Mouse (Mus musculus) limb, embryonic 11.5 days (tissue): ENCODE data around the gene Lrrc7. TPM values are rescaled to one million over a fixed set of nuclear protein-coding genes. Genes with fewer than 3 reads are reported as not detected.

ENCODE experiments used
- ATAC-seq: fragments of 200-750 bp; cut with Nextera tagmentation; 2 replicates; pipeline ENCODE4 v1.8.0; 2017; ENCODE audit warnings: low read depth; ENCODE audit not compliant: insufficient number of reproducible peaks, low FRiP score, low TSS enrichment
- DNase-seq: peaks from one replicate; pipeline ENCODE4 v3.0.0-alpha.2; 2015; ENCODE audit warnings: low spot score
- H3K27ac ChIP-seq: fragments of 300-500 bp; sonication (generic); replicated peaks from 2 replicates; pipeline ENCODE4 v1.5.1; 2014; ENCODE audit warnings: low read depth, mild to moderate bottlenecking, low read length
- H3K27me3 ChIP-seq: fragments of 300-500 bp; sonication (generic); 2 replicates; pipeline ENCODE4 v1.6.1; 2014; ENCODE audit warnings: mild to moderate bottlenecking, low read length, mixed read lengths; ENCODE audit not compliant: control insufficient read depth, insufficient read depth
- H3K36me3 ChIP-seq: fragments of 300-500 bp; sonication (generic); 2 replicates; pipeline ENCODE4 v1.6.1; 2014; ENCODE audit warnings: mild to moderate bottlenecking, low read length, moderate library complexity, mixed read lengths; ENCODE audit not compliant: control insufficient read depth, insufficient read depth
- H3K4me1 ChIP-seq: fragments of 300-500 bp; sonication (generic); 2 replicates; pipeline ENCODE4 v1.6.1; 2014; ENCODE audit warnings: low read length, mixed read lengths; ENCODE audit not compliant: control insufficient read depth, insufficient read depth
- H3K4me2 ChIP-seq: fragments of 300-500 bp; sonication (generic); 2 replicates; pipeline ENCODE4 v1.6.1; 2014; ENCODE audit warnings: low read depth, mild to moderate bottlenecking, moderate library complexity; ENCODE audit not compliant: severe bottlenecking
- H3K4me3 ChIP-seq: fragments of 300-500 bp; sonication (generic); 2 replicates; pipeline ENCODE4 v1.5.1; 2014; ENCODE audit warnings: low read depth, low read length
- H3K9ac ChIP-seq: fragments of 300-500 bp; sonication (generic); 2 replicates; pipeline ENCODE4 v1.6.1; 2014; ENCODE audit warnings: mild to moderate bottlenecking, low read length
- H3K9me3 ChIP-seq: fragments of 300-500 bp; sonication (generic); 2 replicates; pipeline ENCODE4 v1.6.1; 2016; ENCODE audit warnings: low read length; ENCODE audit not compliant: control insufficient read depth
- WGBS: fragments of 180-500 bp; shearing (Covaris S2); extraction: QIAGEN DNeasy Blood & Tissue Kit; methylation state at CpG from one replicate; pipeline ENCODE4 v1.1.7; 2014; 5-methylcytosine and 5-hydroxymethylcytosine counted together
- polyA plus RNA-seq: library from polyadenylated mRNA; unstranded; fragments of >200 nt; fragmentation: Nextera tagmentation; extraction: Ambion mirVana; gene quantifications from 2 replicates; pipeline ENCODE4 v1.2.1, GENCODE M21; 2014

The Lrrc7 gene
- polyA plus RNA-seq, 1 experiment from 2014 or later: 0.27 TPM

- Histone ChIP-seq H3K27ac (no peak overlapping the region), H3K27me3 (peaks cover 3% of the 10 kb centered on the region), H3K4me3 (no peak overlapping the region), H3K9me3 (no peaks in the 10 kb centered on the region), H3K4me2 (no peak overlapping the region), H3K36me3 (no peaks in the 10 kb centered on the region), H3K9ac (no peak overlapping the region), H3K4me1 (no peaks in the 10 kb centered on the region)
- no peak for DNase-seq
- ATAC-seq: no peak
Measured at GRCm38 (mm10) chr3:158554280-158554679, 7.7 kb downstream of the Lrrc7 start.

- no peak overlapping the region for H3K27ac ChIP-seq
- H3K4me1 ChIP-seq: no peaks in the 10 kb centered on the region
- WGBS: 82% methylated on average over 5 of the region's 5 CpGs
- H3K4me3 ChIP-seq: no peak overlapping the region
- no peaks in the 10 kb centered on the region for H3K27me3 ChIP-seq
- no peaks in the 10 kb centered on the region for H3K36me3 ChIP-seq
- ATAC-seq (no peak), DNase-seq (no peak)
- H3K9me3 ChIP-seq: no peaks in the 10 kb centered on the region
- no peak overlapping the region for H3K9ac ChIP-seq
- no peak overlapping the region for H3K4me2 ChIP-seq
Measured at GRCm38 (mm10) chr3:158552105-158552504, 9.9 kb downstream of the Lrrc7 start.

GRCm38 (mm10) chr3:158543481-158543880 is 18.5 kb downstream of the Lrrc7 start:
- ATAC-seq (no peak), DNase-seq (no peak)
- Histone ChIP-seq H3K9ac (no peak overlapping the region), H3K4me3 (no peak overlapping the region), H3K9me3 (no peaks in the 10 kb centered on the region), H3K27ac (no peak overlapping the region), H3K4me1 (no peaks in the 10 kb centered on the region), H3K27me3 (no peaks in the 10 kb centered on the region), H3K4me2 (no peak overlapping the region), H3K36me3 (no peaks in the 10 kb centered on the region)
- WGBS: 78% methylated on average over 3 of the region's 3 CpGs

GRCm38 (mm10) chr3:158532859-158533258 is 29.2 kb downstream of the Lrrc7 start:
- H3K27me3 ChIP-seq: no peaks in the 10 kb centered on the region
- no peak overlapping the region for H3K4me2 ChIP-seq
- peak; percentile 65 for ATAC-seq
- H3K4me1 ChIP-seq: no peaks in the 10 kb centered on the region
- no peak overlapping the region for H3K4me3 ChIP-seq
- H3K9me3 ChIP-seq: no peaks in the 10 kb centered on the region
- no peak overlapping the region for H3K27ac ChIP-seq
- DNase-seq: no peak
- H3K9ac ChIP-seq: no peak overlapping the region
- WGBS: 80% methylated on average over 2 of the region's 2 CpGs
- H3K36me3 ChIP-seq: no peaks in the 10 kb centered on the region

- Histone ChIP-seq H3K4me2 (no peak overlapping the region), H3K9ac (no peak overlapping the region), H3K4me3 (no peak overlapping the region), H3K27me3 (no peaks in the 10 kb centered on the region), H3K36me3 (no peaks in the 10 kb centered on the region), H3K4me1 (no peaks in the 10 kb centered on the region), H3K9me3 (no peaks in the 10 kb centered on the region), H3K27ac (no peak overlapping the region)
- DNase-seq: no peak
- ATAC-seq: no peak
- WGBS: 84% methylated on average over 1 of the region's 1 CpGs
Measured at GRCm38 (mm10) chr3:158528471-158528870, 33.5 kb downstream of the Lrrc7 start.

GRCm38 (mm10) chr3:158493730-158494129 is 68.3 kb downstream of the Lrrc7 start:
- ATAC-seq (no peak), DNase-seq (no peak)
- Histone ChIP-seq H3K27me3 (no peaks in the 10 kb centered on the region), H3K9me3 (no peaks in the 10 kb centered on the region), H3K36me3 (no peaks in the 10 kb centered on the region), H3K27ac (no peak overlapping the region), H3K4me3 (no peak overlapping the region), H3K9ac (no peak overlapping the region), H3K4me2 (no peak overlapping the region), H3K4me1 (no peaks in the 10 kb centered on the region)
- 67% methylated on average over 1 of the region's 1 CpGs for WGBS

- H3K9me3 ChIP-seq: no peaks in the 10 kb centered on the region
- H3K27ac ChIP-seq: no peak overlapping the region
- 83% methylated on average over 2 of the region's 2 CpGs for WGBS
- no peak overlapping the region for H3K9ac ChIP-seq
- no peak for DNase-seq
- 0 out of 2 replicates have a peak, but pooled peaks have one; percentile 51 for ATAC-seq
- no peaks in the 10 kb centered on the region for H3K4me1 ChIP-seq
- no peak overlapping the region for H3K4me3 ChIP-seq
- no peak overlapping the region for H3K4me2 ChIP-seq
- no peaks in the 10 kb centered on the region for H3K36me3 ChIP-seq
- no peaks in the 10 kb centered on the region for H3K27me3 ChIP-seq
Measured at GRCm38 (mm10) chr3:158479677-158480076, 82.3 kb downstream of the Lrrc7 start.

- Histone ChIP-seq H3K4me3 (no peak overlapping the region), H3K4me2 (no peak overlapping the region), H3K9me3 (no peaks in the 10 kb centered on the region), H3K4me1 (no peaks in the 10 kb centered on the region), H3K36me3 (no peaks in the 10 kb centered on the region), H3K27me3 (no peaks in the 10 kb centered on the region), H3K9ac (no peak overlapping the region), H3K27ac (no peak overlapping the region)
- ATAC-seq: no peak
- no peak for DNase-seq
- 90% methylated on average over 1 of the region's 1 CpGs for WGBS
Measured at GRCm38 (mm10) chr3:158400600-158400999, 161.4 kb downstream of the Lrrc7 start.

- Histone ChIP-seq H3K27ac (no peak overlapping the region), H3K27me3 (no peaks in the 10 kb centered on the region), H3K36me3 (no peaks in the 10 kb centered on the region), H3K4me2 (no peak overlapping the region), H3K9me3 (no peaks in the 10 kb centered on the region), H3K4me3 (no peak overlapping the region), H3K9ac (no peak overlapping the region), H3K4me1 (no peaks in the 10 kb centered on the region)
- ATAC-seq (no peak), DNase-seq (no peak)
Measured at GRCm38 (mm10) chr3:158391534-158391933, 170.5 kb downstream of the Lrrc7 start.
